Mouse (Mus musculus) left cerebral cortex, adult 11 months (tissue): ENCODE measurements around the gene Nxn.

ENCODE experiments used
- DNase-seq: peaks from one replicate; pipeline ENCODE4 v3.0.0; 2022; ENCODE audit warnings: low spot score

Gene Nxn

GRCm38 (mm10) chr11:76361422-76361821 is 37.5 kb downstream of the Nxn start:
- DNase-seq, result no peak

GRCm38 (mm10) chr11:76360255-76360654 is 38.7 kb downstream of the Nxn start:
- no peak for DNase-seq

DNA sequence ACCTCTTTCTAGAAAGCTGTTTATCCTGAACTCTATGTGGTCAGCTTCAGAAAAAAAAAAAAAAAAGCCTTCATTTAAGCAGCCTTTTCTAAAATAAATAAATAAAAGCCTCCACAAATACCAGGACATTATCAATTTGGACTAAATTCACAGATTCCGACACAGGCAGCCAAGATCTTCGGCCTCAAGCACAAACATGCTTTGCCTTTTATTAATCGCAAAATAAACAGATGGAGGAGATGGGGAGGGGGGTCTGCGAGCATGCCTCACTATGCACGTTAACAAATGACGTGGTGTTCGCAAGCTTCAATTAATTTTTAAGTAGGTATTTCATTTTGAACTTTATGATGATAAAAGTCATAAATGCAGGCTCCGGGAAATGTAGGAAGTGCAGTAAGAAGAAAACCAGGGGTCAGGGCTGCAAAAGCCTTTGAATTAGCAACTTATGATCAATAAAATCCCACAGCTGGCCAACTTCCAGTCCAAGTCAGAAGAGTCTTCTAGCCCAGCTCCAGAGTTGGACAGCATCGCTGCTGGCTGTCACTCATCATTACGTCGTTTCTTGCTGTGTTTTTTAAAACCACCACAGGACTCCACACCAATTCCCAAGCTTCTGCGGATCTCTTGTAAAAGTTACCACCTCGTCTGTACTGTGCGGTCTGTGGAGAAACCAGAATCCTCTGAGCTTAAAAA is 40.2 kb downstream of the Nxn start:
- no peak for DNase-seq

DNA sequence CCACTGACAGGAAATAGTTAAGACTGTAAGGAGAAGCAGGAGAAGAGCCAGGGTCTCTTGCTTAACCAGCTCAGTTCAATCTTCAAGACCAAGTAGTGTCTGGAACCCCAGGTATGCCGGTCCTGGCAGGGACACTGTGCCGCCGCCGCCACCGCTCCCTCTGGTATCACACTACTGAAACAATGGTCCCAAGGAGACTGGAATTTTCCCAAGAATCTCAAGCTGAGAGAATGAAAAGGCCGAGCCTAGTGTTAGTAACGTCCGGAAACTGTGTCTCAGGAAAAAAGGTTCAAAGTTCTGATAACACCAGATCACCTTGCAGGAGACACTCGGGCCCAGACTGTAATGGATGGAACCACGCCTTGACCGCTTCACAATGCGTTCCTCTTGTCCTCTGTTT is 41.5 kb downstream of the Nxn start:
- DNase-seq, result no peak

DNA sequence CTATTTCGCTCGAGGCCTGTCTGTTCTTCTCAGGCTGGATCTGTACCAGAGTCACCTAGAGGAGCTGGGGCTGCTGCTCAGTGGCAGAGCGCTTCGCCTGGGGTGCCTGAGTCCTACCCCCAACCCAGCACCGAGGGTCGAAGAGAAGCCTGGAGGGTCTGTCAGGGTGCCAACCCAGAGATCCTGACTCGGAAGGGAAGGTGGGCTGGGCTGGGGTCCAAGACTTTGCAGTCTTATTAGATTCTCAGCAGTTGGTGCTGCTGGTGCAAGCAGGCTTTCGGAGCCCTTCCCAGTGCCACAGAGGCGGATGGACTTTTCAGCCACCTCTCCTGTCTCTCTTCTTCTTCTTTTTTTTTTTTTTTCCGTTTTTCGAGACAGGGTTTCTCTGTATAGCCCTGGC is 42.8 kb downstream of the Nxn start:
- DNase-seq, result no peak

GRCm38 (mm10) chr11:76355425-76355824 is 43.5 kb downstream of the Nxn start:
- no peak for DNase-seq

GRCm38 (mm10) chr11:76352861-76353558 is 45.9 kb downstream of the Nxn start:
- no peak for DNase-seq

GRCm38 (mm10) chr11:76351624-76352011 is 47.3 kb downstream of the Nxn start:
- no peak for DNase-seq

DNA sequence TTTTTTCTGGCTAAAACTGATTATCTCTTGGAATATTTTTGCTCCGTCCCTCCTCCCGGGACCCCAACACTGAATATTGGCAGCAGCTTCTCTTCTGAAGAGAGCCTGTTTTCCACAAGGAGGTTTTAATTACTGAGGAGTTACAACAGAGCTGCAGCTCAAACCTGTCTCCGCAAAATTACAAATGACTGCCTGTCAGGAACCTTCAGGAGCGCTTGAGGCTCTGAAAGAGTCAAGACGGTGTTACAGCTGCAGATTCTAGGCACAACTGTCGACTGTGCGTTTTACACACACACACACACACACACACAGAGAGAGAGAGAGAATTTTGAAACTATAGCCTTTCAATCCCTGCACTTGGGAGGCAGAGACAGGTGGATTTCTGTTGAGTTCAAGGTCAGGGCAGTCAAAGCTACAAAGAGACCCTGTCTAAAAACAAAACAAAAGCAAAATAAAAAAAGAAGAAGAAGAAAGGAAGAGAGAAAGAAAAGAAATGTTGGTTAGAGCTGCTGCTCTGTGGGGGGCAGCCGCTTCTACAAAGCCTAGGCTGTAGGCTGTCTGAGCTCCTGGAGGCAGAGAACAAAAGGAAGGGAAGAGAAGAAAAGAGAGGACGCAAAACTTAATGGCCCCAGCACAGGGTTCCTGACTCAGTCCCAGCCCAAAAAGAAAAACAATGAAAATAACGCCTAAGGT is 47.9 kb downstream of the Nxn start:
- DNase-seq, result no peak

DNA sequence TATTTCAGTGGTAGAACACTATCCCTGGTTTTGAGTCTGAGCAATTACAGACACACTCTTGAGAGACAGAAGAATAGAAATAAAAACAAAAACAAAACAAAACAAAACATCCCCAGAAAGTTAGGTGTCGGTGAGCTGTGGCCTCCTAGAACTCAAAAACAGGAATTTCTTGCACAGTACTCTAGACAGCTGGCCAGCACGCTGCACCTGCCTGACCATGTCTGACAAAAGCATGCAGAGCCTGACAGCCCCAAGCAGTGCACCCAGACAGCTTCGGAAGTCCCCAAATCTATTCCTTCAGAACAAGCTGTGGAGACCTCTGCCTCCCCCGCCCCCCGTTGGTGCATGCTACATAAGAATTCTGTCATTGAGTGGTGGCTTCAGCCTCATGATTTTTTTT is 49.1 kb downstream of the Nxn start:
- DNase-seq, result no peak

DNA sequence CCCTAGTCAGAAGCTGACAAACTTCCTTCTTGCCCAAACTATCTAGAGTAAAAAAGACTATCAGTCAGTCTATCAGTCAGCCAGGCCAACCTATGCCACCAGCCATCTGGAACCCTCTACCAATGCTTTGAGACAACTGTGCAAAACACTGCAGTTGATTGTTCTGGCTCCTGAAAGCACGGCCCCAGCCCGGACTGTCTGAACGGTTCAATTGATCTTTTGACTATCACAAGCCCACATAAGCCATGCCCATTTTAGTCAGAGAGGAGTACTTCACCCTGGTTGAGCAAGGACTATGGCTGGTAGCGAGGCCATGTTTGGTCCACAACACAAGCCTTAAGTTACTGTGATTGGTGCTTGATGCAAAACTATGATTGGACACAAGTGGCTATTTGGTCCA is 51.4 kb downstream of the Nxn start:
- no peak for DNase-seq

DNA sequence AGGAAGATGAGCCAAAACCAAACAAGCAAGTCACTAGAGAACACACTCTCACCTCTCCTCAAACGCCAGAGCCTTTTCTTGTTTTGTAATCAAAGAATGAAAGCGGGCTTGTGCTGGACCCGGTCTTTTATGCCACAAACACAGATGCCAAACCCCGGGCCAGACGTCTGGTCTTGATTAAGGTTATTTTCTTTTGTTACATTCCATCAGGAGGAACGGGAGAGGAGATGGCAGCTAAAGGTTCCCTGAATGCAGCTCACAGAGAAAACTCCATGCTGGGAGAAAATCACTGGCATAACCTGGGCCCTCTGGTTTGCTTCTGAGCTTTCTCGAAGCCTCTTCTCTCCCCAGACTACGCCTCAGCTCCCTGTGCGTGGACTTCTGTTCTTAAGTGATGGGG is 55.9 kb downstream of the Nxn start:
- no peak for DNase-seq

- no peak for DNase-seq
These were observed 56.9 kb downstream of the Nxn start for GRCm38 (mm10) chr11:76341884-76342645.

DNA sequence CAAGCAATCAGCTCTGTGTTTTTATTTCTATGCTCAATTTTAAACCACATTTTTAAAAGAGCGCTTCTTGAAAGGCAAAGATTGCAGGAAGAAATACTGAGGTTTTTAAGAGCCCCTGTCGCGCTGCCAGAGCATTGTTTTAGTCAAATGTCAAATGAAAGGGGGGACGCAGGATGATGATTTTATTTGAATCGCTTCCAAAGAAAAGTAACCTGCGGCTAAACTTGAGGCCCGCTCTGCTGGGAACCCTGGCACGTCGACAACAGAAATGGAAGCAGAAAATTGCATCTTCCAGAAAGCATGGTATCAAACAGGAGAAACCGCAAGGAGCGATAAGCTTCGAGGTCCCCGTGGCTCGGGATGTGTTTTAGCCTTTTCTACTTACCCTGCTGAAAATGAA is 57.8 kb downstream of the Nxn start:
- no peak for DNase-seq

GRCm38 (mm10) chr11:76339830-76340229 is 59.1 kb downstream of the Nxn start:
- no peak for DNase-seq

- DNase-seq, result no peak
These were observed 59.8 kb downstream of the Nxn start for GRCm38 (mm10) chr11:76339141-76339540.

DNA sequence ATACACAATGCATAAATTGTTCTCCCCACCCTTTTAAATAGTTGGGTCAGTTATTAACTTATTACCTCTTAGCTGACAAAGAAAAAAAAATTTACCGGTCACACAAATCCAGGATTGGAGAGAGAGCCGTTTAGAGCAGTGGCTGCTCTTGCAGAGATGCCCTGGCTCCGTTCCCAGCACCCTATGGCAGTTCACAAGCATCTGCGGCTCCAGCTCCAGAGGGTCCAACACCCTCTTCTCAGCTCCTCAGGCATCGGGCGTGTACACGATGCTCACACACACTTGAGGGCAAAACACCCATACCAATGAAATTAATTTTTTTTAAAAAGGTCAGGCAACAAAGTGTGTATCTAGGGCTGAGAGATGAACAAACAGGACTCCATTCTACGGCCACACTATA is 60.3 kb downstream of the Nxn start:
- no peak for DNase-seq

DNA sequence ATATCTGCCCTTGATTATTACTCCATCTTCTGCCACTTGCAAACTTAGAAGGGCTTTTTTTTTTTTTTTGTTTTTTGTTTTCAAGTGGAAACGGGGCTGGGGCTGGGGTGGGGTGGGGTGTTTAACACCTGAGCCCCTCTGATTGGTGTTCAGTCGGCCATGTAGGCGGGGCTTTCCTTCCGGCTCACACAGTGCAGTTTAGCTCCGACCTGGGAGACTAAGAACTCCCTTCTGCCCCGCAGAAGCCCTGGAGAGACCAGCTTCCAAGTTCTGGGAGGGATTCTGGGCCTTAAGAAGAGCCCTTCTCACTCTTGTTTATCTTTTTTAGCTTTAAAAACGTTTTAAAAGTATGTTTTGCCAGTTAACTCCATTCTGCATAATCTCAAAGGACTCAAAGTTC is 61.2 kb downstream of the Nxn start:
- no peak for DNase-seq

- no peak for DNase-seq
These were observed 61.7 kb downstream of the Nxn start for GRCm38 (mm10) chr11:76337236-76337635.

DNA sequence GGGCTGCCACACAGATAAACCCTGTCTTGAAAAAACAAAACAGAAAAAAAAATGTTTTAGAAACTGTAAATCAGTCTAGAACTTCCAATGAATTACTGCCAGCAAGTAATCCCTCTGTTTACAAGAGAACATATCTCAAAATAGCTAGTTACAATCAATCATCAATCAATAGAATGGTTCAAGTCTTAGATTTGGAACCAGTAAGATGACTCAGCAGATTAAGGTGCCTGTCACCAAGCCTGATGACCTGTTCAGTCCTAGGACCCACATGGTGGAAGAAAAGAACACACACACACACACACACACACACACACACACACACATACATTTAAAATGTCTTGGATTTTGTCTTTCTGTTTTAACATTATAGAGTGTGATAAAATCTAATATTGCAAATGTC is 62.7 kb downstream of the Nxn start:
- no peak for DNase-seq

DNA sequence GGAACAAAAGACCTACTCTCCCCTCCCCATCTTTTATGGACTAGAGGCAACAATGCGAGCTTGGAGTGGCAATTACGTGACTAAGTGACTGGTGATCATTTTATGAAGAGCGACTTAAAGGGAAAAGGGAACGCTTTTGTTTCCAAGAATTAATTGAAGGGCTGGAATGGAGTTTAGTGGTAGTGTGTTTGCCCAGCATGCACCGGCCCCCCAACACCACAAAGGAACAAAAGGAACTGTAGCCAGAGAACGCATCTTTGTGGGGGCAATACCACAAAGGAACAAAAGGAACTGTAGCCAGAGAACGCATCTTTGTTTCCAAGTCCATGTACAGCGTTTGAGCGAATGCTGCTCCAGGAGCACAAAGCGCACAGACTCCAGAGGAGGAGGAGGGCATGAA is 64.0 kb downstream of the Nxn start:
- no peak for DNase-seq

- DNase-seq, result no peak
These were observed 66.7 kb downstream of the Nxn start for GRCm38 (mm10) chr11:76332240-76332639.
